In the genomic region with DNA sequence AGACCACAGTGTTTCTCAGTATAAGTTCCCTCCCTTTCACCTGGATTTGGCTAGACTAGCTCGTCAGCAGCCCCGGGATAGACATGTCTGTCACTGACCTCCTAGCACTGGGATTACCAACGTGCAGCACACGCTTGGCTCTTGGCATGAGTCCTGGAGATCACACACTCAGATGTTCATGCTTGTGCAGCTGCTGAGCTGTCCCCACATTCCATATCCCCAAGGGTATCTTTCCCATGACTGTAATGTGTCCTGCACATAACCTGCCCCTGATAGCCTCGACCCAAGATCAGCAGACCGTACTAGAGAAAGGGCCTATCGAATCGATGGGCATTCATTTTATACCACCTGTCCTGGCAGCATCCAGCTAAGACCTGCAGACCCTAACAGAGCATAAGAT, we compare ENCODE assay signal across 20 mouse cellular contexts.
DNase-seq lines count a peak whose midpoint lies in the region; ATAC-seq lines count a peak whose summit lies in the region.
"Had no signal": no experiment of that assay in that cellular context is flagged by ENCODE, and none has a peak within 500 bp of the region (broad histone marks: within the 10 kb centered on the region; RNA-seq: fewer than 3 reads in every experiment).

No protein-coding gene starts in this region.

- no peaks in the 10 kb centered on the region for H3K9me3 ChIP-seq in forebrain, embryonic 11.5 days (ENCODE audit: control insufficient read depth, low read length)
- no peaks in the 10 kb centered on the region for H3K9me3 ChIP-seq in forebrain, embryonic 12.5 days
- no peaks in the 10 kb centered on the region for H3K9me3 ChIP-seq in hindbrain, embryonic 10.5 days
- no peaks in the 10 kb centered on the region for H3K9me3 ChIP-seq in hindbrain, embryonic 11.5 days (ENCODE audit: control insufficient read depth, low read length)
- H3K9me3 ChIP-seq in neural tube, embryonic 14.5 days (ENCODE audit: control insufficient read depth, low read length) = no peaks in the 10 kb centered on the region
- H3K9me3 ChIP-seq in neural tube, embryonic 15.5 days (replicated peaks) = no peaks in the 10 kb centered on the region
- H3K9me3 ChIP-seq: limb, embryonic 12.5 days; liver, embryonic 12.5 days had no signal

- peaks cover 13% of the 10 kb centered on the region for H3K4me1 ChIP-seq in forebrain, embryonic 11.5 days (replicated peaks; ENCODE audit: control insufficient read depth, insufficient read depth, low read length)
- H3K4me1 ChIP-seq in forebrain, embryonic 12.5 days = peaks cover 38% of the 10 kb centered on the region
- H3K4me1 ChIP-seq in hindbrain, embryonic 10.5 days (replicated peaks) = peaks cover 34% of the 10 kb centered on the region
- peaks cover 9% of the 10 kb centered on the region; the same call in 1 of the 2 replicates for H3K4me1 ChIP-seq in hindbrain, embryonic 11.5 days (replicated peaks; ENCODE audit: control insufficient read depth, insufficient read depth, low read length)
- peaks cover 11% of the 10 kb centered on the region; the same call in 1 of the 2 replicates for H3K4me1 ChIP-seq in neural tube, embryonic 14.5 days (ENCODE audit: control insufficient read depth, insufficient read depth, low read length)
- peaks cover 19% of the 10 kb centered on the region for H3K4me1 ChIP-seq in neural tube, embryonic 15.5 days

- no peak for DNase-seq in forebrain, embryonic 11.5 days (ENCODE audit: low spot score)
- DNase-seq in hindbrain, embryonic 10.5 days (ENCODE audit: low spot score) = no peak
- DNase-seq in hindbrain, embryonic 11.5 days (ENCODE audit: low spot score) = no peak
- DNase-seq in adrenal gland, adult 2 months = no peak
- DNase-seq: adrenal gland, postnatal 14 days; cerebellum, adult 8-10 months; kidney, adult 9 months; kidney, postnatal 14 days; lung, adult 18-20 months; lung, postnatal 10 days; right cerebral cortex, postnatal 25 days; thymus, postnatal 14 days had no signal

- WGBS in forebrain, embryonic 11.5 days = 77% methylated on average over 8 of the region's 8 CpGs
- 86% methylated on average over 8 of the region's 8 CpGs for WGBS in forebrain, embryonic 12.5 days
- WGBS in hindbrain, embryonic 10.5 days = 85% methylated on average over 8 of the region's 8 CpGs
- WGBS in hindbrain, embryonic 11.5 days = 79% methylated on average over 8 of the region's 8 CpGs
- 62% methylated on average over 8 of the region's 8 CpGs for WGBS in neural tube, embryonic 14.5 days
- WGBS in neural tube, embryonic 15.5 days = 60% methylated on average over 8 of the region's 8 CpGs

- H3K4me3 ChIP-seq in forebrain, embryonic 11.5 days (ENCODE audit: low read depth, low read length) = no peak overlapping the region
- H3K4me3 ChIP-seq in forebrain, embryonic 12.5 days (replicated peaks) = no peak overlapping the region
- H3K4me3 ChIP-seq in hindbrain, embryonic 10.5 days = no peak overlapping the region
- H3K4me3 ChIP-seq in hindbrain, embryonic 11.5 days (ENCODE audit: low read depth, low read length) = no peak overlapping the region
- no peak overlapping the region for H3K4me3 ChIP-seq in neural tube, embryonic 14.5 days (ENCODE audit: low read depth, low read length)
- H3K4me3 ChIP-seq in neural tube, embryonic 15.5 days (replicated peaks) = no peak overlapping the region
- H3K4me3 ChIP-seq: limb, embryonic 12.5 days; liver, embryonic 12.5 days had no signal

- H3K4me2 ChIP-seq in forebrain, embryonic 11.5 days (ENCODE audit: low read depth, low read length, severe bottlenecking) = no peak overlapping the region
- H3K4me2 ChIP-seq in forebrain, embryonic 12.5 days = no peak overlapping the region
- H3K4me2 ChIP-seq in hindbrain, embryonic 11.5 days (replicated peaks; ENCODE audit: low read depth, low read length) = no peak overlapping the region
- H3K4me2 ChIP-seq in neural tube, embryonic 14.5 days (ENCODE audit: low read depth, low read length) = no peak overlapping the region
- H3K4me2 ChIP-seq in neural tube, embryonic 15.5 days = no peak overlapping the region
- H3K4me2 ChIP-seq: limb, embryonic 12.5 days; liver, embryonic 12.5 days had no signal

- no peaks in the 10 kb centered on the region for H3K27me3 ChIP-seq in forebrain, embryonic 11.5 days (ENCODE audit: control insufficient read depth, insufficient read depth, low read length)
- no peaks in the 10 kb centered on the region for H3K27me3 ChIP-seq in forebrain, embryonic 12.5 days
- no peaks in the 10 kb centered on the region for H3K27me3 ChIP-seq in hindbrain, embryonic 10.5 days (ENCODE audit: insufficient read depth, poor library complexity, severe bottlenecking)
- no peaks in the 10 kb centered on the region for H3K27me3 ChIP-seq in hindbrain, embryonic 11.5 days (ENCODE audit: control insufficient read depth, insufficient read depth, low read length)
- H3K27me3 ChIP-seq in neural tube, embryonic 14.5 days (ENCODE audit: control insufficient read depth, insufficient read depth, low read length) = no peaks in the 10 kb centered on the region
- no peaks in the 10 kb centered on the region for H3K27me3 ChIP-seq in neural tube, embryonic 15.5 days (replicated peaks)
- H3K27me3 ChIP-seq: limb, embryonic 12.5 days; liver, embryonic 12.5 days had no signal

- no peak overlapping the region for H3K9ac ChIP-seq in forebrain, embryonic 11.5 days (ENCODE audit: low read length)
- no peak overlapping the region for H3K9ac ChIP-seq in forebrain, embryonic 12.5 days
- H3K9ac ChIP-seq in hindbrain, embryonic 11.5 days (ENCODE audit: low read depth, low read length) = no peak overlapping the region
- no peak overlapping the region for H3K9ac ChIP-seq in neural tube, embryonic 14.5 days (replicated peaks; ENCODE audit: low read depth, low read length)
- no peak overlapping the region for H3K9ac ChIP-seq in neural tube, embryonic 15.5 days (replicated peaks)
- H3K9ac ChIP-seq: limb, embryonic 12.5 days; liver, embryonic 12.5 days had no signal

- no peaks in the 10 kb centered on the region for H3K36me3 ChIP-seq in forebrain, embryonic 11.5 days (ENCODE audit: control insufficient read depth, insufficient read depth, low read length)
- H3K36me3 ChIP-seq in forebrain, embryonic 12.5 days (replicated peaks) = no peaks in the 10 kb centered on the region
- no peaks in the 10 kb centered on the region for H3K36me3 ChIP-seq in hindbrain, embryonic 10.5 days
- no peaks in the 10 kb centered on the region for H3K36me3 ChIP-seq in hindbrain, embryonic 11.5 days (ENCODE audit: control insufficient read depth, insufficient read depth, low read length)
- H3K36me3 ChIP-seq in neural tube, embryonic 14.5 days (ENCODE audit: control insufficient read depth, insufficient read depth, low read length) = no peaks in the 10 kb centered on the region
- H3K36me3 ChIP-seq in neural tube, embryonic 15.5 days = no peaks in the 10 kb centered on the region
- H3K36me3 ChIP-seq: limb, embryonic 12.5 days; liver, embryonic 12.5 days had no signal

- H3K27ac ChIP-seq in forebrain, embryonic 11.5 days (ENCODE audit: low read depth, low read length) = no peak overlapping the region
- no peak overlapping the region for H3K27ac ChIP-seq in forebrain, embryonic 12.5 days
- peak overlapping the region; percentile 74 for H3K27ac ChIP-seq in hindbrain, embryonic 10.5 days
- H3K27ac ChIP-seq in hindbrain, embryonic 11.5 days (ENCODE audit: low read depth, low read length) = no peak overlapping the region
- no peak overlapping the region for H3K27ac ChIP-seq in neural tube, embryonic 14.5 days (ENCODE audit: low read depth, low read length)
- H3K27ac ChIP-seq in neural tube, embryonic 15.5 days (replicated peaks) = no peak overlapping the region
- H3K27ac ChIP-seq: hindbrain, postnatal 0 days; limb, embryonic 12.5 days; liver, embryonic 12.5 days had no signal

- 0 out of 2 replicates have a peak, but pooled peaks have one; percentile 3 for ATAC-seq in forebrain, embryonic 11.5 days (replicated peaks; ENCODE audit: low FRiP score)
- ATAC-seq in forebrain, embryonic 12.5 days (ENCODE audit: low FRiP score) = no peak
- ATAC-seq in hindbrain, embryonic 11.5 days (ENCODE audit: low FRiP score) = no peak
- 0 out of 2 replicates have a peak, but pooled peaks have one; percentile 19 for ATAC-seq in neural tube, embryonic 14.5 days (ENCODE audit: low read depth)
- no peak for ATAC-seq in neural tube, embryonic 15.5 days (ENCODE audit: low FRiP score)
- ATAC-seq: CD4-positive, CD25-positive, alpha-beta regulatory T cell, adult 4 months; hindbrain, postnatal 0 days; intestine, embryonic 16.5 days; liver, embryonic 12.5 days had no signal

Comparison
In these comparisons a context has a peak if more than half of its experiments do, and no peak if none do; other contexts are left out.
1. ATAC-seq: peak in forebrain, embryonic 11.5 days (single experiment) and neural tube, embryonic 14.5 days (single experiment); none in forebrain, embryonic 12.5 days (single experiment), hindbrain, embryonic 11.5 days (single experiment) and neural tube, embryonic 15.5 days (single experiment).